Mouse (Mus musculus): ENCODE results near the gene Ankfy1. TPM values are rescaled to one million over a fixed set of nuclear protein-coding genes. Genes with fewer than 3 reads are reported as not detected.
A peak's percentile ranks its signal among the peaks of the same experiment; 100 is the strongest.
"Not testable (repeated sequence)": the region's sequence is repeated elsewhere in the genome, so short reads cannot be mapped to it uniquely, and the experiment has no call there.

Gene Ankfy1
- total RNA-seq, 2 experiments from 2014 or later, result 41.4 to 43.7 TPM

DNA sequence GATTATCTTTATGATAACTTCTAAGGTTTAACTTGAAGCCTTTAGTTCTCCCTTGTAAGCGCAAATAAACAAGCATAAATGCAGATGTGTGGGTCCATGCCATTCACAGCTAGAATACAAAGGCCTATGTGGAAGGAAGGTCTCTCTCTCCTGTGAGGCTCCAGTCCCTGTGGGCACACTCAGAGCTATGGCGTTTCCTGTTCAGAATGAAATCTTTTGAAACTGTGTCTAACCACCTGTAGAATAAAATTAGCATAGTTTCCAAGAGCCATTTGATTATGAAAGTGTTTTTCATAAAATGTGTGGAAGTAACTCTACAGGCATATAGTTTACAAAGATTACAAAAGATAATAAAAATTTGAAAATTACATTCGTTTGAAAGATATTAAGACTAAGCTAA, 28.4 kb downstream of the Ankfy1 start:
- no peak for DNase-seq

DNA sequence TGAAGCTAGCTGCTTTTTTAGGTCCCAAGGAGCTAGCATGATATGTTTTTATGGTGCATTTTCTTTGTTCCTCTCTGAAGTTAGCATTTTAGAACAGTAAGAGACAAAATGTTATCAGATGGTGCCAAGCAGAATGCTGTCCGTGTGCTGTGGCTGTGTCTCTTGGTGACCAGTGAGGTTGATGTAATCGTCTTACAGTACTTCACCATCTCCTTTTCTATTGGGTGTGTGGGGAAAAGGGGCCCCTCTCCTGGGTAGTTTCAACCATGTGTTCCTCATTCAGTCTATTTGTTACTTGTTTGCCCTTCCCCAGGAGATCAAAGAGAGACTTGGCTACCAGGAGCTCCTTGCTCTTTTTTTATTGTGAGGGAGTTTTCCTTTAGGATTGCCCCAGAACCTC, 33.4 kb downstream of the Ankfy1 start:
- DNase-seq, result no peak

DNA sequence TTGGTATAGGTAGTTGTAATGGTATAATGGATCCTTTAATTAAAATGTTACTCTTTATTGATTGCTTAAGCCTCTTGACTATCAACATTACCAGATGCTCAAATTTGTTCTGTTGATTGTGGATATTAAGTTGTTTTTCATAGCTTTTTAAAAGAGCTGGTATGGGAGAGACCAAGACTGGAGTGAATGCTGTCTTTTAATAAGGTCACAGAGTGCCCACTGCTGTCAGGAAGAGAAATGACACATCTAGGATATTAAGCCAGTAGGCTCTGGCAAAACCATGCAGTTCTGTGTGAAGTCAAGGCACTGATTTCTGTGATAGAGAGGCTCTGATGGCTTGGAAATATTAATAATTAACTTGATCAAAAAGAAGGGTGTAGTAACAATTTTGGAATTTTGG, 34.1 kb downstream of the Ankfy1 start:
- peak in 1 of 2 experiments; percentile 22 for DNase-seq

DNA sequence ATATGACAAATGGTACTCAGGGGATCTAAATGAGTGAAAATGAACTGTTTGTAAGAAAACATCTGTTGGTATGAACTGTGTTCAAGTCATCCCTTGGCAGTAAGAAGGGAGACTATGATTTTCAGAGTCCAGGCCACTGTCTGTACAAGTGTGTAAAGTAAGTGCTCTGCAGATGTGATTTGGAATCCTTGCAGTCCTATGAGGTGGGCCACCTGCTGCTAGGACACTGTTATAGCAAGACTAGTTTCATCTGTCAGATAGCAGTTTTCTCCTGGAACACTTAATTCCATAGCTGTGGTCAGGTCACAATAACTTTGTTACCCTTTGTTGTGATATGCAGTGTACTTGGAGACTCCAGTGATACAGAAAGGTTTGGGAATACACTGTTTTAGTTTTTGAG, 36.2 kb downstream of the Ankfy1 start:
- peak; percentile 17 to 20 for DNase-seq

DNA sequence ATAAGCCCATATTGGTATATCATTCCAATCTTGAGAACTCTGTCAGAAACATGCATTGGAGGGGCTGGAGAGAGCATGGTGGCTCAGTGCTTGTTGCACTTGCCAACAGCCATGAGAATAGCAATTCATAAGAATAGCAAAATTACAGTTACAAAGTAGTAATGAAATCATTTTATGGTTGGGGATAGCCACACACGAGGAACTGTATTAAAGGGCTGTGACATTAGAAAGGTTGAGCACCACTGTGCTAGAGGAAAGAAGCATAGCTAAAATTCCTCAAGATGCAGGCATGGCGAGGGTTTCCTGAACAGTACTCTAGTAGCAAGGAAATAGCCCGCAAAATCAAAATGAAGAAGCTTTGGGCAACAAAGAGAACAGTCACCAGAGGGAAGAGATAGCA, 43.9 kb downstream of the Ankfy1 start:
- no peak for DNase-seq

DNA sequence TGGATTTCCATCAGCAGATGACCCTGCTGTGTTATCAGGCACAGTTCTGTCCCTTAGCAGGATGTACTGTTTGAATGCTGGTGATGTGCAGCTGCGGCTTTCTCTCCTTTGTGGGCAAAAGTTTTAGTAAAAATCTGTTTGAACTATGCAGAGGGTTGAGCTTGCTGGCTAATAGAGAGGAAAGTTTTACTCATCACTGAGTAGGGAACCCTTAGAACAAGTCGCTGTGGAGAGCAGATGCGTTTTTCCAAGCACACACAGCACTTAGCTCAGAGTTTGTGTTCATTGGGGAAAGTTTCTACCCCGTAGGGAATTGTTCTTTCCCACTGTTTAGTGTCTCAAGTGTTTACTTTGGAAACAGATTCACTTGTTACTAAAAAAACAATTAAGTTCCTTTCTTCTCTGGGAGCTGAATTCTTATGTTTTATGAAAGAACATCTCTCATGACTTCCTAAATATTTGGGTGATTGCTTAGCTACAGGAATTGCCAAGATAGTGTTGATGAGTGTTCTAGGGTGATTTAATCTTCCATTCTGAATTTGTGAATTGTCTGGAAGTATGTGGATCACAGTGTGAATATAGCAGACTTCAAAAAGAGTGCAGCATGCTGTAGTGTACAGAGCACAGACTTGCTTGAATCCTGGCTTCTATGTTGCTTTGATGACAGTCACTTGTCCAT, 45.2 kb downstream of the Ankfy1 start:
- no peak for DNase-seq

DNA sequence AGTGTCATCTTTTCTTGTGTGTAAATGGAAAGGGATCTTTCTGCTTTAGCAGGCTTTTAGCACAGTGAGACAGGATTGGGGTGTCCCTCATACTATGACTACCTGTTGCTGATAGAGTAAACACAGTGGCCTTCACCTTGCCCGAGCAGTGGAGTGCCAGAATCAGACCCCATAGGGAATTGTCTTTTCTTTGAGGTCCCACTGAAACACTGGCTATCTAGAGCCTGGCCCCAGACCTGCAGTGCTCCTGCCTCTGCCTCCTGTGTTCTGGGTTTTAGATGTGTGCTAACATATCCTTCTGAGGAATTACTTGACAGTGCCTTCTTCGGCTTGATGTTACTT, 45.7 kb downstream of the Ankfy1 start:
- DNase-seq, result no peak

DNA sequence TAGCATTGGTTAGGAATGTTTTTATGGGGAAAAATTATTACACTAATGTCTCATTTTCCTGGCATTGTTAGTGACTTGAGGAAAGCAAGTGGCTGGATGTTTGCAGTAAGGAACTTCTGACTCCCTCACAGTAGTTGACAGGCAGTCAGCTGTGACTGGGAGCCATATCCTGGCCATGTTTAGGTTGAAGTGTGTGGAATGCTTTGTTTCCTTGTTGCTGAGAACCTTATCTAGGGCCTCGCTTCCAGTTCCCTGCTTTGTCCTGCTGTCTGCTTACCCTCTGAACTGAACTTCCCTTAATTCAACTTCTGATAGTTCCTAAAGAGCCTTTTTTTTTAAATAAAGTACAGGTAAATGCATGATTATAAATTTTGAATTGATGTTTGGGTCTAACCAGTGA, 46.5 kb downstream of the Ankfy1 start:
- no peak for DNase-seq

DNA sequence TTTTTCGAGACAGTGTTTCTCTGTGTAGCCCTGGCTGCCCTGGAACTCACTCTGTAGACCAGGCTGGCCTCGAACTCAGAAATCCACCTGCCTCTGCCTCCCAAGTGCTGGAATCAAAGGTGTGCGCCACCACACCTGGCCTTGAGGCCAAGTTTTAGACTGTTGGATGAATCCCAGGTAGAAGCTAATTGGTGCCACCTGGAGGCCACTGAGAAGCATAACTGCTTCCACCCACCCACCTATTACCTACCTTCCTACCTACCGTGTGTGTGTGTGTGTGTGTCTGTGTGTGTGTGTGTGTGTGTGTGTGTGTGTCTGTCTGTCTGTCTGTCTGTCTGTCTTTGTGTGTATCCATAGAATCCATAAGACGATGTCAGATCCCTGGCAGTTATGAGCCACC, 47.7 kb downstream of the Ankfy1 start:
- DNase-seq, result not testable (repeated sequence)

DNA sequence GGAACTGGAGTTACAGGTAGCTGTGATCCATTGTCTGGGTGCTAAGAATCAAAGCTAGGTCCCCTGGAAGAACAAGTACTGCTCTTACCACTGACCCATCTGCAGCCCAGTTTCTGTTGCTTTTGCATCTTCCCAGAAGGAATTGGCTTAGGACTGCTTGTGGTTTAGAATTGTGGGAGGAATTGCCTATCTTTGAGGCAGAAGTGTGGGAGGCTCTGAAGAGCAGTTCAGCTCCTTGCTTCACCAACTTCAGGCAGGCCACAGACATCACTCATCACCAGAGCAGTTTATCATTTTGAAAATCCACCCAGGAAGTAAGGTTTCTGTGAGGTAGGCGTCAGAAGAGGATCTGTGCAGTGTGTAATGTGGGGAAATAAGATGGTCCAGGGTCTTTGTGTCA, 49.2 kb downstream of the Ankfy1 start:
- DNase-seq, result no peak

DNA sequence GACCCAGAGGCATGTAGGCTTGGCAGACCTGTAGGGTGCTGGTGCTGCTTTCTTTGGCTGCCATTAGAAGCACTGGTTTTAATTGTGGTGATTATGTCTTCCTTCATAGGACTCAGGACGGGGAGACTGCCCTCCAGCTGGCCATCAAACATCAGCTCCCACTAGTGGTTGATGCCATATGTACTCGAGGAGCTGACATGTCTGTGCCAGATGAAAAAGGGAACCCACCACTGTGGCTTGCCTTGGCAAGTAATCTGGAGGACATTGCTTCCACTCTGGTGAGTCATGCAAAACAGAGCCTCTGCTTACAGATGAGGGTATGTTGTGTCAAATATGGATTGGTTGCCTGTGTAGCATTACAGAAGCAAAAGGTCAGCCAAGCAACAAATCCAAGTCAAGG, 62.1 kb downstream of the Ankfy1 start:
- DNase-seq, result peak; percentile 57 to 61

DNA sequence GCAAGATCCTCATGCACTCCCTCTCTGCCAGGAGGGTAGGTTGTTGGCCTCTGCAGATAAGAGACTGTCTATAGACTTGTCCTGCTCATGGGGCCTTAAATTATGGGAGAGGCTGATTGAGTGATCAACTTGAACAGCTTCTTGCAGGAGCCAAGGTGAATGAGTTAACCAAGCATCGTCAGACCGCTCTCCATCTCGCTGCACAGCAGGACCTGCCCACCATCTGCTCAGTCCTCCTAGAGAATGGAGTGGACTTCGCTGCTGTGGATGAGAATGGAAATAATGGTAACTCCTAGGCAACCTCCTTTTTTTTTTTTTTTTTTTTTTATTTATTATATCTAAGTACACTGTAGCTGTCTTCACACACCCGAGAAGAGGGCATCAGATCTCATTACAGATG, 68.5 kb downstream of the Ankfy1 start:
- DNase-seq, result no peak

DNA sequence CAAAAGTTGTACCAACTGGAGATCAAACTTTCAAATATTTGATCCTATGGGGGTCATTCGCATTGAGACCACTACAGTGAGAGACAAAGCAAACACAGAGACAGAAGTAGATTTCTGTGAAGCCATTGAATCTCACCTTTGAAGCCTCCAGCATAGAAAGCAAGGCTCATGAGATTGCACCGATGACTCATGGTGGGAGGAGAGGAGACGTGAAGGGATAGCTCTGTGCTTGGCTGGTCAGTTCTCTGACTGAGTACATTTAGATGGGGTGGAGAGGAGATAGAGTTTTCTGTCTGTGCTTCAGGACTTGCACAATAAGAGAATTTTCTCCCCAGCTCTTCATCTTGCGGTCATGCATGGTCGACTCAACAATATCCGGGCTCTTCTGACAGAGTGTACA, 69.8 kb downstream of the Ankfy1 start:
- DNase-seq, result peak; percentile 31 to 60

DNA sequence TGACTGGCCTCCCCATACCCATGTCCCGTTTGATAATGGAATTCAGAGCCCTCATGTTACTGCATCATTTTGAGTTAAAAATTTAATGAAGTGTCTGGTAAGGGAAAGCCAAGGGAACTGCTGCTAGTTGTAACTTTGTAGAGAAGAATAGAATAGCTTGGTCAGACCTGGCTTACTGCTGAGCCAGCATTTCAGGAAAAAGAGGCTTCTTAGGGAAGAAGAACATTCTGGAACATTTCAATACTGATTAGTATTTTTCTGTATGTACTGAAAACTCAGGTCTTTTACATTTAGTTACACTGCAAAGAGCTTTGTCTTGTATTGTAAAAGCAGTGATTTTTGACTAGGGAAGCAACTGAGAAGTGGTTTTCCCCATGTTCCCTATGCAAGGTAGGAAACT, 71.0 kb downstream of the Ankfy1 start:
- no peak for DNase-seq

DNA sequence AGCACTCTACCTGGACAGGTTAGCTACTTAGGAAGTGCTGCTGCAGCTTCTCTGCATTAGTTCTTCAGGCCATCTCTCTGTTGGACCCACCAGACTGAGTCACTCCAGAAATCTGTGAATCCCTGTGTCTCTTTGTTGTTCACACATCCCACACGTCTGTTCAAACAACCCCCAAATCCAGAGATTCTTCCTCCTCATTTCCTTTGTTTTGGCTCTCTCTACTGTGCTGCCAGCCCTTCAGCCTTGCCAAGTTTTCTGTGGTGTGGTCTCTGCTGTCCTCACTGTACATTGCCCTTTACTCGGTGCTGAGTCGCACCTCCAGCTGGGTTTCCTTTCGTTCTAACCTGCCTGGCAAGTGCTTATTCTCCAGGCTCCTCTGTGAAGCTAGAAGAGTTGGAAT, 74.5 kb downstream of the Ankfy1 start:
- DNase-seq, result no peak

DNA sequence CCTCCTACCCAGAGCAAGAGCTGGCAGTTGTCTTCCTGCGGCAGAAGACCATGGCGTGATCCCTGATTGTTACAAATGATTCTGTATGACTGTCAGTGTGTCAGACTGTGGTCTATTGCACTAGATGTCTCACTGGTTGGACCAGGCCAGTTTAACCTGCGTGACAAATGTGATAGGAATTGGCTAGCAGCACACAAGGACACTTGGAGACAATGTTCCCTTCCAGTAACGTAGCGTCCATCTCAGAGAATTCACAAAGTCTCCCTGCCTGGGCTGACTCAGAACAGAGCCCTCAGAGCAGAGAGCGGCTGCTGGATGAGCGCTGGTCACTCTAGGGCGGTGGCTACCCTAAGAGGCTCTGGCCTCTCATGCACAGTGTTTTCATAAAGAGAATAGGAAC, 77.9 kb downstream of the Ankfy1 start:
- peak; percentile 55 to 65 for DNase-seq

DNA sequence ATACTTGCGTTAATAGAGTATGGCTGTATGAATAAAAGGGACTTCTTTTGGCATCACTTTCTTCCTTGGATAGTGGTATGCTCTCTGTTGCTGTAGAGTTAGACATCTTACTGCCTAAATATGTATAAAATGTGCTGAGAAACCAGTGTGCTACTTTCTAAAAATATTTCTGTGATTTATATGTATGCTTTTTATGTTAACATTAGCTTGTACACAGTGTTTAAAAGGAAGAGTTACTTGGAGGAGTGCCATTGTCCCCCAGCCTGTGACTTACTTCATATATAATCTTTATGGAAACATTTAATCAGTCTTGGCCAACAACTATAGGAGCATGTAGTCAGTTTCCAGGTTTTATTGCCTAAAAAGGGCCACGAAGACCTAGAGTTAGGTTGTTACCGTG, 79.3 kb downstream of the Ankfy1 start:
- DNase-seq, result no peak

DNA sequence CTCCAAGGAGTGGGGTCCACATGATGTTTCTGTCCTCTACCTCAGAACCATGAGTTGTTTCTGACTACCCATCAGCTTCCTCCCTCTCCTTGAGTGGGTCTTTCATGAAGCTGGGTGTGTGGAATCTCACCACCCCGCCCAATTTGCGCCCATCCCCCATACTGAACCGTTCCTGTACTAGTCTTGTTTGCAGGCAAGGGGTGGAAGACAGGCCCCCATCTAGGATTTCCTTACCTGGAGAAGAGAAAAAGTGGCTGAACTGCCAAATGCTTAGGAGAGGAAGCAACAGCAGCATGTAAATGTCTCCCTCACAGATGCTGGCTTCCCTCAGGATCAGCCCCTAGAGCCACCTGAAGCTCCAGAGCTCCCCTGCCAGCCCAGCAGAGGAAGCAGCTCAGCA, 80.5 kb downstream of the Ankfy1 start:
- DNase-seq, result no peak

DNA sequence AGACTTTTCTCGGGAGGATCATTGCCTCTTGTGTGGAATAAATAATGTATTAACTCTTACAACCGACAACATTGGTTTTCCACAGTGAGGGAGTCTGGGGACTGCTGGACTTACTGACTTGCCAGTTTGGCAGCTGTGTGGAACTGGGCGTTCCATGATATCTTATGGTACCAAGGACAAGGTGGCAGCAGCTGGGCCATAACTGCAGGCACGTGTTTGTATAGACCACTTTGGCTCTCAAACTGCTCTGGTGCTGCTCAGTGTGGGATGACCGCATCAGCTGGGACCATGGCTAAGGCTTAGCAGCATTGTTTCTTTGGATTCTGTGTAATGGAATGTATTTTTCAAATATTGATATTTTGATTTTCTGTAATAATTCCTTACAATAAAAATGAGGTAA, 81.0 kb downstream of the Ankfy1 start:
- no peak for DNase-seq

DNA sequence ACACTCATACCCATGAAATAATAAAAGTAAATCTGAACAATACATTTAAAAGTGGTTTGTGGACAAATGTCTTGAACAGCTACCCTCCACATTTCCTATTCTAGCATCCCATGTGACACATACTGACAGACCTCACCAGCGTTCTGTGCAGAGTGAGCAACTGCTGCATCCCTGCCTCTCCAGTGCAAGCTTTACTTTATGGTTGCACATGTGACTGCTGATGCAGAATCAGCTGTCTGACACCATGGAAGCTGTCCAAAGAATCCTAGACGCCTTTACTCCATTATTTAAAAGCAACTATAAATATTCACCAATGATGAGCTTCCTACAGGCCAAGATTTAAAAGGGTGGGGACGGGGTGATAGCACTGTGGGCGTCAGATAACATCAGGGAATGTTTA, 81.7 kb downstream of the Ankfy1 start:
- DNase-seq, result no peak

DNA sequence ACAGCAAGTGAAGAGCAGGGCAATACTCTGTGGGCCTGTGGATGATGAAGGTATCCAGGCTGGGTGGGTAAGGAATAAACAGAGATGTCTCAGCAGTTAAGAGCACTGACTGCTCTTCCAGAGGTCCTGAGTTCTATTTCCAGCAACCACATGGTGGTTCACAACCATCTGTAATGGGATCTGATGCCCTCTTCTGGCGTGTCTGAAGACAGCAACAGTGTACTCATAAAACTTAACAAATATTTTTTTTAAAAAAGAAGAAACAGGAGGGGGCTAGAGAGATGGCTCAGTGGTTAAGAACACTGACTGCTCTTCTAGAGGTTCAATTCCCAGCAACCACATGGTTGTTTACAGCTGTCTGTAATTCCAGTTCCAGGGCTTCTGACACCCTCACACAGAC, 82.8 kb downstream of the Ankfy1 start:
- DNase-seq, result not testable (repeated sequence)

DNA sequence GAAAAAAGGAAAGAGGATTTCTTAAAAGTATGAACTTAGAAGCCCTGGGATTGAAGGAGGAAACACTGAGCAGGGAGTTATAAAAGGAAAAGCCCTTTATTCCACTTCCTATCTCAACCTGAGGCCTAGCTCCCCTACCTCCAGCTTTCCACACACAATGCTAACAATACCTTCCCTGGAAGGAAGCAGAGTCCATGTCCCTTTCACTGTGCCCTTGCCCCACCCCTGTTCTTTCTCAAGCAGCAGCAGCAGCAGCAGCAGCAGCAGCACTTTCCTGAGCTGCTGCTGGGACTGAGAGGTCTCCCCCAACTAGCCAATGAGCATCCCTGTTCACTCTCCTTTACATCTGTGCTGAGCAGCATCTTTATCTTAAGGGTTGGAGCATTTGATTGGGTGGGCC, 89.2 kb downstream of the Ankfy1 start:
- DNase-seq, result no peak

DNA sequence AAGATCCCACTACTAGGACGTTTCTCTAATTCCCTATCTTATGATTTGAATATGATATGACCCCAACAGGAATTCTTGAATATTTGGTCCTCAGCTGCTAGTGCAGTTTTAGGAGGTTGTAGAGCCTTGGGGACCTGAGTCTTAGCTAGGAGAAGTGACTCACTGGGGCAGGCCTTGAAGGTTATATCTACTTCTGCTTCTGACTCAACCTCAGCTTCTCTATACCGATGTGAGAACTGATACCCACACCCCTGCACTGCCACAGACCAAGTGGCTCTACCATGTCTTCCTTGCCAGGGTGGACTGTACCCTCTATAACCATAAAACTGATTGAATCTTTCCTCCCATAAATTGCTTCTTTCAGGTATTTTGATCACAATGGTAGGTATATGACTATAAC, 92.3 kb downstream of the Ankfy1 start:
- DNase-seq, result no peak

DNA sequence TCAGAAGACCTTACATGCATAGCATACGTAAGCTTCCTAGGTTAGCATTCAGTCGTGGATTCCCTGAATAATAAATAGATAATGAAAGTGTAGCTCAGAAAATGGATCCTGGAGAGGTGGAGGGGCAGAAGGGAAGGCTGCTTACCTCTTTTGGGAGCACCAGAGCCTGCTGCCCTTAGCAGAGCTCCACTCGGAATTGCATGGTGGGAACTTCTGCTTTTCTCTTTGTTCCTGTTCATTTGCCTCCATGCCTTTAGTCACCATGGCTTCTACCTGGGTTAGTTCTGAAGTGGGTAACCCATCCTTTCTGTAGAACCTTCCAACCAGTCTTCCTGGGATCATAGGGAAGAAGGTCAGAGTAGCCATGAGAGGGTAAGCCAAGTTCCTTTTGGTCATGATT, 92.7 kb downstream of the Ankfy1 start:
- no peak for DNase-seq

DNA sequence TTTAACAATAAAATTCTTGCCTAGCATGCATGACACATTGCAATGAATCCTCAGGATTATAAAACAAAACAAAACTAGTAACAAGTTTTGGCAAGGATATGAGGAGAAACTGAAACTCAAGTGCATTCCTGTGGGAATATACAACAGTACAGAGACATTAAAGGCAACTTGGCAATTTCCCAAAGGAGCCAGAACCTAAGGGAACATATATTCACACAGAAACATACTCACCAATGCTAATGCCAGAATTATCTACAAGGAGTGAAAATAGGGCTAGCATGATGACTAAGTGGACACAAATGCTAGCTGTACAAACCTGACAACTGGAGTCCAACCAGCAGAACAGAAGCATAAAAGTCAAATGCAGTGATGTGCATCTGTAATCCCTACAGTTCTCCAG, 102.2 kb downstream of the Ankfy1 start:
- DNase-seq, result no peak

Measured in adrenal gland, postnatal 36 days (tissue).